7 mouse cellular contexts compared by ENCODE assay signal in the genomic region with DNA sequence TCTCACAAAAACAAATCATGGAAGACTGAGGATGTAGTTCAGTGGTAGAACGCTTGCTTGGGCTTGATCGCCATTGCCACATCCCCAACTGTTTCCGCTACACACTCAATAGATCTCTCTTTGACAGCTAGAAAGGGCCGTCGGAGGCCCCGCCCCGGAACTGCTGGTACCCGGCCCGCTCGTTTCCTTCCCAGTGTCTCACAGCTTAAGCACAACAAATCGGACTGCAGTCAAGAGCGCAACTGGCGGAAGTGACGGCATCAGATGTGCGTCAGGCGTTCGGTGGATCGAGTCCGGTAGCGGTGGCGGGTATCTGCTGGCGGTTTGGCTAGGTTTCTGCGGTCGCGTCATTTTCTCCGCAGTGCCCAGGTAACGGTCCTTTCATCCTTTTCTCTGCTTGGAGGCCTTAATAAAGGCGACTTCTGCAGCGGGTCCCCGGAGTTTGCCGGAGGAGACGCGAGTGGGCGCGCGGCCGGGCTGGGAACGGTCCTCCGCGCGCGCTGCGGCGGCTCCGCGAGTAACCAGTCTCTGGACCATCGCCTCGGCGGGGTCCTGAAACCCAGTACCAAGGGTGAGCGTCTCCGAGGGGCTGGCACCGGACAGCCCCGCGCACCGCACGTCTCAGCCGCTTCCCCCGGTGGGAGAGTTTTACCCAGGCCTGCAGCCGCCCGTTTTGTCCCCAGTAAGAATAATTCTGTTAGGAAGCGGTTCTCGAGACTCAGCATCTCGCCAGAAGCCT. TPM values are rescaled to one million over a fixed set of nuclear protein-coding genes. Genes with fewer than 3 reads are reported as not detected.
DNase-seq lines count a peak whose midpoint lies in the region; ATAC-seq and TF ChIP-seq lines count a peak whose summit lies in the region.

A gene (minus strand): TSS at position 96 of the 739 bp plus-strand sequence.
A gene (plus strand): TSS at position 233 of the 739 bp plus-strand sequence.

- H3K27ac ChIP-seq in embryonic facial prominence, embryonic 10.5 days (replicated peaks) = peak within 1 kb of the TSS; percentile 84
- peak within 1 kb of the TSS; percentile 98 for H3K27ac ChIP-seq in intestine, postnatal 0 days (ENCODE audit: low read depth, low read length)
- peak within 1 kb of the TSS; percentile 96 for H3K27ac ChIP-seq in midbrain, embryonic 12.5 days (replicated peaks)
- peak within 1 kb of the TSS; percentile 87 for H3K27ac ChIP-seq in small intestine, adult 2 months (ENCODE audit: insufficient read depth, low read depth, low read length)

- WGBS in embryonic facial prominence, embryonic 10.5 days = under 1% methylated on average over 63 of the region's 63 CpGs
- under 1% methylated on average over 63 of the region's 63 CpGs for WGBS in intestine, postnatal 0 days
- under 1% methylated on average over 63 of the region's 63 CpGs for WGBS in midbrain, embryonic 12.5 days
- under 1% methylated on average over 63 of the region's 63 CpGs for WGBS in small intestine, adult 2 months

- peak within 1 kb of the TSS; percentile 100 for H3K4me3 ChIP-seq in embryonic facial prominence, embryonic 10.5 days
- H3K4me3 ChIP-seq in intestine, postnatal 0 days (ENCODE audit: low read depth, low read length) = peak within 1 kb of the TSS; percentile 98
- H3K4me3 ChIP-seq in midbrain, embryonic 12.5 days = peak within 1 kb of the TSS; percentile 98
- H3K4me3 ChIP-seq in small intestine, adult 2 months (ENCODE audit: low read depth, low read length) = peak within 1 kb of the TSS; percentile 81

- no peaks in the 10 kb centered on the region for H3K27me3 ChIP-seq in embryonic facial prominence, embryonic 10.5 days (replicated peaks; ENCODE audit: low read depth, poor library complexity, severe bottlenecking)
- no peaks in the 10 kb centered on the region for H3K27me3 ChIP-seq in intestine, postnatal 0 days (replicated peaks; ENCODE audit: control insufficient read depth, insufficient read depth, low read length)
- no peaks in the 10 kb centered on the region for H3K27me3 ChIP-seq in midbrain, embryonic 12.5 days
- H3K27me3 ChIP-seq in small intestine, adult 2 months (ENCODE audit: control insufficient read depth, insufficient read depth, low read length) = no peaks in the 10 kb centered on the region

- H3K36me3 ChIP-seq in embryonic facial prominence, embryonic 10.5 days (replicated peaks) = peaks cover 35% of the 10 kb centered on the region
- peaks cover 25% of the 10 kb centered on the region for H3K36me3 ChIP-seq in intestine, postnatal 0 days (ENCODE audit: control insufficient read depth, insufficient read depth)
- H3K36me3 ChIP-seq in midbrain, embryonic 12.5 days = peaks cover 16% of the 10 kb centered on the region
- H3K36me3 ChIP-seq in small intestine, adult 2 months (ENCODE audit: control insufficient read depth, insufficient read depth, low read length) = peaks cover 14% of the 10 kb centered on the region

- intact Hi-C loops in left cerebral cortex, postnatal 4 days (cut with DNase I) = loop anchor here (10.0 kb wide), 1 partner anchor 245 kb away; no protein-coding TSS in a partner anchor

- peak; percentile 93 for ATAC-seq in intestine, postnatal 0 days
- peak; percentile 94 for ATAC-seq in midbrain, embryonic 12.5 days (ENCODE audit: low FRiP score, low read depth)

- DNase-seq in adrenal gland, postnatal 10 days = peak; percentile 98
- peak; percentile 98 for DNase-seq in embryonic facial prominence, embryonic 10.5 days (ENCODE audit: low spot score)
- peak; percentile 75 for DNase-seq in gonadal fat pad, adult 2 months (ENCODE audit: low read depth)
- DNase-seq in left cerebral cortex, postnatal 4 days = peak; percentile 97

- no peaks in the 10 kb centered on the region for H3K9me3 ChIP-seq in embryonic facial prominence, embryonic 10.5 days
- no peaks in the 10 kb centered on the region for H3K9me3 ChIP-seq in intestine, postnatal 0 days (ENCODE audit: control insufficient read depth)
- H3K9me3 ChIP-seq in midbrain, embryonic 12.5 days = no peaks in the 10 kb centered on the region

- peak; percentile 63 for TF ChIP-seq POLR2A in small intestine, adult 2 months (IDR thresholded peaks at IDR 0.05; ENCODE audit: low read depth, low read length)

- no peak for TF ChIP-seq CTCF in intestine, postnatal 0 days (IDR thresholded peaks at IDR 0.05; ENCODE audit: low read depth)
- no peak for TF ChIP-seq CTCF in small intestine, adult 2 months (IDR thresholded peaks at IDR 0.05; ENCODE audit: extremely low read depth, insufficient read length, insufficient replicate concordance, low read depth, low read length)

- peaks cover 35% of the 10 kb centered on the region for H3K4me1 ChIP-seq in embryonic facial prominence, embryonic 10.5 days
- 0 out of 2 replicates have a peak, but pooled peaks cover 11% of the 10 kb centered on the region for H3K4me1 ChIP-seq in intestine, postnatal 0 days (replicated peaks; ENCODE audit: control insufficient read depth, insufficient read depth, low read length)
- H3K4me1 ChIP-seq in midbrain, embryonic 12.5 days = peaks cover 32% of the 10 kb centered on the region
- no peaks in the 10 kb centered on the region; the same call in 1 of the 2 replicates for H3K4me1 ChIP-seq in small intestine, adult 2 months (ENCODE audit: control insufficient read depth, insufficient read depth, insufficient read length, low read length)

- H3K4me2 ChIP-seq in intestine, postnatal 0 days (replicated peaks; ENCODE audit: low read depth) = peak within 1 kb of the TSS; percentile 85
- H3K4me2 ChIP-seq in midbrain, embryonic 12.5 days (replicated peaks) = peak within 1 kb of the TSS; percentile 82

- peak within 1 kb of the TSS; percentile 92 for H3K9ac ChIP-seq in intestine, postnatal 0 days (ENCODE audit: low read depth, low read length)
- peak within 1 kb of the TSS; percentile 93 for H3K9ac ChIP-seq in midbrain, embryonic 12.5 days (replicated peaks)

RNA-seq across cellular contexts. Expression of the first gene that starts in this region (rescaled TPM):
- total RNA-seq in adrenal gland, postnatal 10 days (2021) = 100 to 1,000 TPM; 171 to 174 TPM
- 281 and 290 TPM in 2 replicates for polyA plus RNA-seq in embryonic facial prominence, embryonic 10.5 days (2016; fragmentation: Nextera tagmentation; extraction: Ambion mirVana)
- 174 and 194 TPM in 2 replicates for polyA plus RNA-seq in gonadal fat pad, adult 2 months (2012; rRNA removed)
- 233 and 246 TPM in 2 replicates for polyA plus RNA-seq in intestine, postnatal 0 days (2015; fragmentation: Nextera tagmentation; extraction: Ambion mirVana)
- 100 to 1,000 TPM; 135 to 138 TPM for total RNA-seq in left cerebral cortex, postnatal 4 days (2021)
- 233 and 244 TPM in 2 replicates for polyA plus RNA-seq in midbrain, embryonic 12.5 days (2016; fragmentation: Nextera tagmentation; extraction: Ambion mirVana)
- 27.0 and 54.2 TPM in 2 replicates for polyA plus RNA-seq in small intestine, adult 2 months (2012; rRNA removed)

RNA-seq across cellular contexts. Expression of the second gene that starts in this region (rescaled TPM):
- total RNA-seq in adrenal gland, postnatal 10 days (2021) = 10 to 100 TPM; 24.5 to 24.7 TPM
- 62.8 and 68.5 TPM in 2 replicates for polyA plus RNA-seq in embryonic facial prominence, embryonic 10.5 days (2016; fragmentation: Nextera tagmentation; extraction: Ambion mirVana)
- polyA plus RNA-seq in gonadal fat pad, adult 2 months (2012; rRNA removed) = 34.4 and 35.8 TPM in 2 replicates
- polyA plus RNA-seq in intestine, postnatal 0 days (2015; fragmentation: Nextera tagmentation; extraction: Ambion mirVana) = 21.7 and 22.4 TPM in 2 replicates
- 10 to 100 TPM; 38.1 to 38.4 TPM for total RNA-seq in left cerebral cortex, postnatal 4 days (2021)
- 64.6 and 66.4 TPM in 2 replicates for polyA plus RNA-seq in midbrain, embryonic 12.5 days (2016; fragmentation: Nextera tagmentation; extraction: Ambion mirVana)
- 12.6 and 28.4 TPM in 2 replicates for polyA plus RNA-seq in small intestine, adult 2 months (2012; rRNA removed)

Comparison
In these comparisons a context has a peak if more than half of its experiments do, and no peak if none do; other contexts are left out.
1. Peak in every context shown above with its lines: DNase-seq, ATAC-seq, H3K4me3 ChIP-seq and H3K27ac ChIP-seq.